Mouse (Mus musculus): ENCODE measurements around the gene Hoga1. TPM values are rescaled to one million over a fixed set of nuclear protein-coding genes. Genes with fewer than 3 reads are reported as not detected.

The Hoga1 gene
- polyA plus RNA-seq (2015; fragmentation: Nextera tagmentation; extraction: Ambion mirVana): 1.3 and 3.3 TPM in 2 replicates

DNA sequence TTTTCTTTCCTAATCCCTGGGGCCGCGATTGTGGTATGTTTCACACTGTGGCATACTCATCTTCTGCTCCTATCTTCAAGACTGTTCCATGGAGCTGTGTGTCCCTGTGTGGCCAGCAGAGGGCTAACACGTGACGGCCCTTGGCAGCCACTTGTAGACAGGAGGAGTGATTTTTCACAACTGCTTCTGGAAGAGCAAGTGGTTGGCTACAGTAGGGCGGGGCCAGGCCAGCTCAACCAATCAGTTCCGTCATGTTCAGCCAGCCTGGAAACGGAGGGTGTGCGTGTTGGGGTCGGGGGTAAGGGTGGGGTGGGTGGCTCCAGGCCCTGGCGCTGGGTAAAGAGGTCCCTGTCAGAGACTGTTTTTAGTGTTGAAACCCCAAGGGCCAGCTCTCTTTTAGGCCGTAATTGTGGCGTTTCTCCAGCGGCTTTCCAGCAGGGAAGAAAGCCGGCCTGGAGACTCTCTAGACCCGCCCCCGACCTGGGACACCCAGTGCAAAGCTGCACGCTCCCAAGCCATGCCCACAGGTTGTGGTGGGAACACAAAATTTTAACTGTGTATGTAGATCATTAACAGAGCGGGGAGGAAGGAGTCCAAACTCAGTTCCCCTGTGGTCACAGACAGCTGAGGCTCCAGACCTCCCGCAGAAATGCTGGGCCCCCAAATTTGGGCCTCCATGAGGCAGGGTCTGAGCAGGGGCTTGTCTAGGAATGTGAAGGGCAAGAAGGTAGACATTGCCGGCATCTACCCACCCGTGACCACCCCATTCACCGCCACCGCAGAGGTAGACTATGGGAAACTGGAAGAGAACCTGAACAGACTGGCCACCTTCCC, at the start of gene Hoga1:
TSS of gene Hoga1 (plus strand) at position 342 of the 834 bp plus-strand sequence.
- WGBS: 19% methylated on average over 23 of the region's 23 CpGs
- H3K9me3 ChIP-seq: no peaks in the 10 kb centered on the region
- peak within 1 kb of the TSS; percentile 63 for H3K9ac ChIP-seq
- no peaks in the 10 kb centered on the region for H3K36me3 ChIP-seq
- H3K4me1 ChIP-seq: peaks cover 13% of the 10 kb centered on the region; the same call in 1 of the 2 replicates
- ATAC-seq (ENCODE audit: insufficient number of reproducible peaks, insufficient read depth, low FRiP score, low TSS enrichment, low read depth): peak; percentile 77; the same call in 1 of the 2 replicates
- no peak within 1 kb of the TSS for H3K27ac ChIP-seq
- H3K4me3 ChIP-seq: peak within 1 kb of the TSS; percentile 37
- H3K27me3 ChIP-seq: no peaks in the 10 kb centered on the region; the same call in 1 of the 2 replicates
- H3K4me2 ChIP-seq: peak within 1 kb of the TSS; percentile 60

- 84% methylated on average over 10 of the region's 10 CpGs for WGBS
- Histone ChIP-seq H3K4me1 (peaks cover 65% of the 10 kb centered on the region), H3K4me2 (no peak overlapping the region), H3K36me3 (no peaks in the 10 kb centered on the region), H3K9me3 (no peaks in the 10 kb centered on the region), H3K27me3 (no peaks in the 10 kb centered on the region), H3K9ac (no peak overlapping the region), H3K4me3 (no peak overlapping the region), H3K27ac (no peak overlapping the region)
- ATAC-seq (ENCODE audit: insufficient number of reproducible peaks, insufficient read depth, low FRiP score, low TSS enrichment, low read depth): no peak
These were observed 48.3 kb upstream of the Hoga1 start for GRCm38 (mm10) chr19:41997090-41997489.

DNA sequence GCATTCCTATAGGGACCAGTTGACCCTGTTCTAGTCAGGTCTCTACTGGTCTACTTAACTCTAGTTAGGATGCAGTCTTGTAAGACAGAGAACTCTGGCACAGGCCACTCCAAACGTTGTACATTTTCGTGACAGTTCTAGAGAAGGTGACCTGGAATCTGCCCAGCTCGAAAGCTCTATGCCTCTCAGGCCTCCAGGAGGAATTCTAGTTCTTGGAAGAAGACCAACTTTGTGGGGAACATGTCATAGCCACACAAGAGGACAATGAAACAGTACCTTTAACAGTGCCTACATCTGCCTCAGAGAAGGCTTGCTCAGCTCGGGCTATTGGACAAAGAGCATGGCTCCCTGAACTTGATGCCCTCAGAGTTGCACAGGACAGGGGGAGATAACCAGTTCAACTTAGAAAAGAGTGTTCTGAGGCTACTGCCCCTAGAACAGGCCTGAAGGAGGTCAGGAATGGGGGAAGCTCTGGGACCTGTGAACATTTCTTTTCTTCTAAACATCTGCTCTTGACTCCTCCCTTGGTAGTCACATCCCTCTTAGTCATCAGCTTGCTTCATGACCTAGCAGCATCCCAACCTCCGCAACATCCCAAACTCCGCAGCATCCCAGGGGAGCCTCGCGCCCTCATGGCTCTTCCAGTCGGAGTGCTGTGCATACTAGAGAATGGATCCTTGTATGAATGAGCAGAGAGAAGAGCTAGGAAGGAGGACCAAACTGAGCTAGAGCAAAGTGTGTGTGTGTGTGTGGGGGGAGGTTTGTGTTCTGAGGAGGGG, 46.5 kb upstream of the Hoga1 start:
- WGBS: 86% methylated on average over 9 of the region's 9 CpGs
- H3K4me1 ChIP-seq: peaks cover 56% of the 10 kb centered on the region

GRCm38 (mm10) chr19:41999688-42000283, 45.6 kb upstream of the Hoga1 start:
- Histone ChIP-seq H3K4me1 (peaks cover 55% of the 10 kb centered on the region), H3K27ac (peak overlapping the region; percentile 52), H3K36me3 (no peaks in the 10 kb centered on the region), H3K4me3 (no peak overlapping the region), H3K9me3 (no peaks in the 10 kb centered on the region), H3K27me3 (no peaks in the 10 kb centered on the region), H3K9ac (no peak overlapping the region), H3K4me2 (no peak overlapping the region)
- ATAC-seq (ENCODE audit: insufficient number of reproducible peaks, insufficient read depth, low FRiP score, low TSS enrichment, low read depth): no peak
- 80% methylated on average over 4 of the region's 4 CpGs for WGBS

More for the DNA sequence above, 46.5 kb upstream of the Hoga1 start:
- no peak for ATAC-seq (ENCODE audit: insufficient number of reproducible peaks, insufficient read depth, low FRiP score, low TSS enrichment, low read depth)
- Histone ChIP-seq H3K27me3 (no peaks in the 10 kb centered on the region), H3K9me3 (no peaks in the 10 kb centered on the region), H3K9ac (no peak overlapping the region), H3K4me2 (no peak overlapping the region), H3K4me3 (no peak overlapping the region), H3K36me3 (no peaks in the 10 kb centered on the region), H3K27ac (no peak overlapping the region)

GRCm38 (mm10) chr19:42000446-42000958, 44.9 kb upstream of the Hoga1 start:
- Histone ChIP-seq H3K9ac (no peak overlapping the region), H3K27me3 (no peaks in the 10 kb centered on the region), H3K27ac (peak overlapping the region; percentile 52), H3K4me2 (no peak overlapping the region), H3K36me3 (no peaks in the 10 kb centered on the region), H3K9me3 (no peaks in the 10 kb centered on the region), H3K4me1 (peaks cover 54% of the 10 kb centered on the region), H3K4me3 (no peak overlapping the region)
- 17% methylated on average over 4 of the region's 4 CpGs for WGBS
- ATAC-seq (ENCODE audit: insufficient number of reproducible peaks, insufficient read depth, low FRiP score, low TSS enrichment, low read depth): no peak

DNA sequence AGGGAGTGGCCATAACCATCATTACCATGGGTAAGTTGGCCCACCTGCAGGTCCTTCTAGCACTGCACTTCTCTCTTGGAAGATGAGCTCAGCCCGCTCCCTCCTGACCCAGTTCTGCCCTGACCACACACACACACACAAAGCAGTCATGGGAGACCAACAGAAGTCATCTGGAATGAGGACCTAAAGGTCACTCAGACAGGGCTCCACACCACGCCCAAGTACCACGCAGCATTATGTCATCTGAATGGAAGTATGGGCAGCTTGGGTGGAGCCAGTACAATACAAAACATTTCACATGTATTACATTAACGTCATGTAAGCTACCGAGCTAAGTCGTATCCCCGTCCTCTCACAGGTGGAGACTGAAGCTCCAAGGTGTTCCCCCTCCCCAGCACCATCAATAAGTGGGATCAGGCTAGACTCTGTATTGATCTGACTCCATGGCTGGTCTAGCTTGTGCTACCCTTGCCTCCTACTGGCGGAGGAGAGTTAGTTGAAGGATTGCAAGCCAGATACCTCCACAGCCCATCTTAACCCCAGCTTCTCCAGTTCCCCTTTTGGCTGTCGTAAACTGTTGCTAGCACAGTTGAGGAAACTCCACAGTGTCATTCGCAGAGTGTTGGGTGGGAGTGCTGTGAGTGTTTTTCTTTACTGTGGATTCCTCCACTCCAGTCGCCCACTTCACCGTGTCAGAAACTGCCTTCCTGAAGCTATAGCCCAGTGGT, 44.0 kb upstream of the Hoga1 start:
- Histone ChIP-seq H3K4me3 (no peak overlapping the region), H3K27me3 (no peaks in the 10 kb centered on the region), H3K36me3 (no peaks in the 10 kb centered on the region), H3K9me3 (no peaks in the 10 kb centered on the region), H3K4me1 (peaks cover 55% of the 10 kb centered on the region), H3K9ac (no peak overlapping the region), H3K27ac (peak overlapping the region; percentile 52), H3K4me2 (no peak overlapping the region)
- WGBS: 92% methylated on average over 12 of the region's 12 CpGs
- no peak for ATAC-seq (ENCODE audit: insufficient number of reproducible peaks, insufficient read depth, low FRiP score, low TSS enrichment, low read depth)

DNA sequence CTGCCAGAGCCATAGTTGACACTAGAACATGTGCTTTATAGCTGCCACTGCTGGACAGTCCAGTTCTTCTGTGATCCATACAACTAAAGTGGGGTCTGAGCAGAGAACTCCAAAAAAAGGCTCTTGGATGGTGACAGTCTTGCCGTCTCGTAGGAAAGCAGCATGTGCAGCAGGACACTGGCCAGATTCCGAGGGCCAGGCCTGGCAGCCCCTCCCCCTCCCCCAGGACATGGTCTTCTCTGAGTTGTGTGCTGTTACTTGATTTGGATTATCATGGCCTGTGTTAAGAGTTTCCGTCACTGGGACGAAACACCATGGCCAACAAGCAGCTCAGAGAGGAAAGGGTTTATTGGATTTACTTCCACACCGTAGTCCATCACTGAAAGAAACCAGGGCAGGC, 41.2 kb upstream of the Hoga1 start:
- peaks cover 60% of the 10 kb centered on the region for H3K4me1 ChIP-seq
- H3K4me2 ChIP-seq: no peak overlapping the region
- 78% methylated on average over 6 of the region's 6 CpGs for WGBS

DNA sequence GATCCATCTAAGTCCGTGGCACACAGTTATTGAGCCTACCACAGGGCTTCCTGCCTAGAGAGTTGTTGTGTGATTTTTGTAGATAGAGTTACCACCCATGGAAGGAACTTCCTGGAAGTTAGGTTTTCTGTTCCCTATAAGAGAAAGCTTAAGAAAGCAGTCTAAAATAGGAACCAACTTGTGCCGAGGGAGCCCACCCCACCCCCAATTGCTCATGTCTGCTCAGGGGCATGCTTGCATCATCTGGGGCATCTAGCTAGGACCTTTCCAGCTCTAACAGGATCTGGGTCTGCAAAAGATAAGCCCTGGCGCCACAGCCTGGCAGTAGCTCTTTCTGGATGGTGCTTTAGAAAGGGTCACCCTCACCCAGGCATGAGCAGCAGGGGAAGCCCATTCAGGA, 39.8 kb upstream of the Hoga1 start:
- 61% methylated on average over 3 of the region's 3 CpGs for WGBS
- ATAC-seq (ENCODE audit: insufficient number of reproducible peaks, insufficient read depth, low FRiP score, low TSS enrichment, low read depth): no peak
- no peaks in the 10 kb centered on the region for H3K36me3 ChIP-seq

More for the DNA sequence above, 41.2 kb upstream of the Hoga1 start:
- H3K9me3 ChIP-seq: no peaks in the 10 kb centered on the region
- no peaks in the 10 kb centered on the region for H3K27me3 ChIP-seq
- H3K4me3 ChIP-seq: no peak overlapping the region
- H3K9ac ChIP-seq: no peak overlapping the region
- H3K27ac ChIP-seq: no peak overlapping the region
- no peaks in the 10 kb centered on the region for H3K36me3 ChIP-seq
- ATAC-seq (ENCODE audit: insufficient number of reproducible peaks, insufficient read depth, low FRiP score, low TSS enrichment, low read depth): no peak

DNA sequence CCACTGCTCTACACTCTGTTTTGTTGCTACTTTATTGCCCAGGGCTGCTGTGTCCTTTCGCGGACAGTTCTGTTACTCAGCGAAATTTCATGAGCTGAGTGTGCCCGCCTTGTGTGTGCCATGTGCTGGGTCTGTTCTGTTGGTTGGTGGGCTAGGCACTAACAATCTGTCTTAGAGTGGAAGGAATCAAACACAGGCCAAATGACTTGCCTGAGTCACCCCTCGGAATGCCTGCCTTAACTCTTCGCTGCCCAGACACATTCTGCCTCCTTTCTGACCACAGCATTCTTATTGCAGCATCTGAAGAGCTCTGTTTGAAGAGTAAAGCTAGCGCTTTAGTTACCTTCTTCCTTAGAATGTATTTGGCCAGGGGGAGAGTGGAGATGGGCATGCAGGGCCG, 38.8 kb upstream of the Hoga1 start:
- no peak for ATAC-seq (ENCODE audit: insufficient number of reproducible peaks, insufficient read depth, low FRiP score, low TSS enrichment, low read depth)
- H3K4me3 ChIP-seq: no peak overlapping the region
- 58% methylated on average over 8 of the region's 8 CpGs for WGBS
- no peak overlapping the region for H3K4me2 ChIP-seq
- H3K36me3 ChIP-seq: no peaks in the 10 kb centered on the region
- H3K9me3 ChIP-seq: no peaks in the 10 kb centered on the region
- no peak overlapping the region for H3K9ac ChIP-seq
- H3K27me3 ChIP-seq: no peaks in the 10 kb centered on the region
- H3K27ac ChIP-seq: no peak overlapping the region
- peaks cover 44% of the 10 kb centered on the region for H3K4me1 ChIP-seq

More for the DNA sequence above, 39.8 kb upstream of the Hoga1 start:
- no peak overlapping the region for H3K4me3 ChIP-seq
- H3K27me3 ChIP-seq: no peaks in the 10 kb centered on the region
- H3K9ac ChIP-seq: peak overlapping the region; percentile 7; the same call in 1 of the 2 replicates
- H3K4me2 ChIP-seq: no peak overlapping the region
- no peaks in the 10 kb centered on the region for H3K9me3 ChIP-seq
- no peak overlapping the region for H3K27ac ChIP-seq
- H3K4me1 ChIP-seq: peaks cover 52% of the 10 kb centered on the region

DNA sequence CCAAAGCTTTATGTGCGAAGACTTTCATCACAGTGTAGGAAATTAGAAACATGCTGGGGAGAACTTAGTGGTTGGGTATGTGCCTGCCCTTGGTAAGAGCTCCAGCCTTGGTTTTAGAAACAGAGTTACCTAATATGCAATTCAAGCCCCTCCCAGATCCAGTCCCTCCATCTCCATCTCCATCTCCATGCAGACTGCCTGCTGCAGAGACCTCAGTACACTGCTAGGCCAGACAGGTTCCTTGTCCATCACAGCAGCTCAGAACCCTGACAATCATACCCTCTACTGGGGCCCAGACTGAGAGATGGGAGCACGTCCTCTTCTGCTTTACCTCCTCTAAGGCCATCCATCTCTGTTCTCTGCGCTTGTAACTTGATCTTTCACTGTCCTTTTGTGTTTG, 36.8 kb upstream of the Hoga1 start:
- no peaks in the 10 kb centered on the region for H3K9me3 ChIP-seq
- peak overlapping the region; percentile 72 for H3K27ac ChIP-seq
- H3K4me1 ChIP-seq: peaks cover 42% of the 10 kb centered on the region
- no peak overlapping the region for H3K4me2 ChIP-seq
- H3K9ac ChIP-seq: no peak overlapping the region
- no peak overlapping the region for H3K4me3 ChIP-seq
- no peaks in the 10 kb centered on the region for H3K36me3 ChIP-seq
- no peak for ATAC-seq (ENCODE audit: insufficient number of reproducible peaks, insufficient read depth, low FRiP score, low TSS enrichment, low read depth)
- 40% methylated on average over 3 of the region's 3 CpGs for WGBS
- no peaks in the 10 kb centered on the region for H3K27me3 ChIP-seq

GRCm38 (mm10) chr19:42009067-42009466, 36.3 kb upstream of the Hoga1 start:
- H3K4me1 ChIP-seq: peaks cover 44% of the 10 kb centered on the region
- H3K36me3 ChIP-seq: no peaks in the 10 kb centered on the region
- no peak overlapping the region for H3K4me3 ChIP-seq
- H3K9me3 ChIP-seq: no peaks in the 10 kb centered on the region
- 38% methylated on average over 7 of the region's 7 CpGs for WGBS
- no peak overlapping the region for H3K4me2 ChIP-seq
- ATAC-seq (ENCODE audit: insufficient number of reproducible peaks, insufficient read depth, low FRiP score, low TSS enrichment, low read depth): no peak
- no peak overlapping the region for H3K9ac ChIP-seq
- H3K27me3 ChIP-seq: no peaks in the 10 kb centered on the region
- peak overlapping the region; percentile 72 for H3K27ac ChIP-seq
